Mouse (Mus musculus) retina, postnatal 7 days (tissue): ENCODE measurements around the gene Gm13420.
"Not testable (repeated sequence)": the region's sequence is repeated elsewhere in the genome, so short reads cannot be mapped to it uniquely, and the experiment has no call there.

ENCODE experiments used
- DNase-seq: peaks from one replicate; pipeline ENCODE4 v3.0.0-alpha.2; 2012; ENCODE audit warnings: low read depth, low spot score

The Gm13420 gene

GRCm38 (mm10) chr2:29738799-29739198 is 12.7 kb downstream of the Gm13420 start:
- DNase-seq: no peak

- no peak for DNase-seq
Observed at GRCm38 (mm10) chr2:29737209-29737925, 14.1 kb downstream of the Gm13420 start.

GRCm38 (mm10) chr2:29735708-29736107 is 15.8 kb downstream of the Gm13420 start:
- no peak for DNase-seq

GRCm38 (mm10) chr2:29733348-29733747 is 18.1 kb downstream of the Gm13420 start:
- no peak for DNase-seq

- no peak for DNase-seq
Observed at GRCm38 (mm10) chr2:29732559-29732958, 18.9 kb downstream of the Gm13420 start.

- DNase-seq: no peak
Observed at GRCm38 (mm10) chr2:29731545-29731944, 19.9 kb downstream of the Gm13420 start.

- no peak for DNase-seq
Observed at GRCm38 (mm10) chr2:29729500-29729899, 22.0 kb downstream of the Gm13420 start.

- DNase-seq: no peak
Observed at GRCm38 (mm10) chr2:29724664-29725365, 26.7 kb downstream of the Gm13420 start.

- no peak for DNase-seq
Observed at GRCm38 (mm10) chr2:29723132-29723531, 28.4 kb downstream of the Gm13420 start.

- DNase-seq: no peak
Observed at GRCm38 (mm10) chr2:29718581-29718980, 32.9 kb downstream of the Gm13420 start.

- DNase-seq: no peak
Observed at GRCm38 (mm10) chr2:29716691-29717090, 34.8 kb downstream of the Gm13420 start.

- DNase-seq: no peak
Observed at GRCm38 (mm10) chr2:29716143-29716542, 35.3 kb downstream of the Gm13420 start.

- no peak for DNase-seq
Observed at GRCm38 (mm10) chr2:29714127-29714526, 37.4 kb downstream of the Gm13420 start.

- no peak for DNase-seq
Observed at GRCm38 (mm10) chr2:29713501-29713900, 38.0 kb downstream of the Gm13420 start.

GRCm38 (mm10) chr2:29711877-29712276 is 39.6 kb downstream of the Gm13420 start:
- DNase-seq: no peak

GRCm38 (mm10) chr2:29711038-29711437 is 40.4 kb downstream of the Gm13420 start:
- DNase-seq: no peak

- not testable (repeated sequence) for DNase-seq
Observed at GRCm38 (mm10) chr2:29708209-29708608, 43.3 kb downstream of the Gm13420 start.

- no peak for DNase-seq
Observed at GRCm38 (mm10) chr2:29707731-29708130, 43.8 kb downstream of the Gm13420 start.

GRCm38 (mm10) chr2:29706726-29707620 is 44.5 kb downstream of the Gm13420 start:
- DNase-seq: no peak

GRCm38 (mm10) chr2:29705493-29705892 is 46.0 kb downstream of the Gm13420 start:
- DNase-seq: no peak

GRCm38 (mm10) chr2:29703104-29704081 is 48.1 kb downstream of the Gm13420 start:
- DNase-seq: no peak
